Mouse (Mus musculus) kidney, postnatal 10 days (tissue): ENCODE measurements at regions not wholly inside any gene's neighbourhood (a gene's known extent, or its start where the extent isn't known, plus 50 kb on each side); places are given as distances from the start of the nearest gene placed in this dataset.

Experiments
- DNase-seq: peaks from one replicate; pipeline ENCODE4 v3.0.0; 2021; ENCODE audit warnings: mixed read lengths

- no peak for DNase-seq
Observed at GRCm38 (mm10) chr12:119027701-119028100, 61.5 kb upstream of the Abcb5 start.

- peak; percentile 72 for DNase-seq
Observed at GRCm38 (mm10) chr12:119026311-119026710, 60.1 kb upstream of the Abcb5 start.

GRCm38 (mm10) chr12:119024063-119024462 lies 57.8 kb upstream of the Abcb5 start:
- DNase-seq, result no peak
